Mouse (Mus musculus): ENCODE results near the gene Ces1e. TPM values are rescaled to one million over a fixed set of nuclear protein-coding genes. Genes with fewer than 3 reads are reported as not detected.

Gene Ces1e
- polyA plus RNA-seq, 1 experiment: not detected

- TF ChIP-seq EP300 (IDR thresholded peaks at IDR 0.05; ENCODE audit: insufficient read depth, low read depth, low read length): no peak
- TF ChIP-seq CTCF (IDR thresholded peaks at IDR 0.05; ENCODE audit: low read depth, low read length): no peak
- no peak for TF ChIP-seq POLR2A (IDR thresholded peaks at IDR 0.05; ENCODE audit: insufficient read depth, low read length)
- Histone ChIP-seq H3K4me1 (ENCODE audit: control insufficient read depth, insufficient read depth, low read length) (no peaks in the 10 kb centered on the region), H3K4me3 (ENCODE audit: low read depth, low read length) (no peak overlapping the region), H3K9me3 (replicated peaks; ENCODE audit: control insufficient read depth, insufficient read depth, low read length, poor library complexity, severe bottlenecking) (no peaks in the 10 kb centered on the region), H3K27ac (ENCODE audit: insufficient read depth, low read length) (no peak overlapping the region), H3K27me3 (ENCODE audit: control insufficient read depth, insufficient read depth, low read length, poor library complexity, severe bottlenecking) (no peaks in the 10 kb centered on the region), H3K9ac (ENCODE audit: low read depth, poor library complexity, severe bottlenecking) (no peak overlapping the region), H3K36me3 (ENCODE audit: control insufficient read depth, insufficient read depth, low read length, poor library complexity, severe bottlenecking) (no peaks in the 10 kb centered on the region)
Measured at GRCm38 (mm10) chr8:93171846-93172590, 57.4 kb downstream of the Ces1e start.

- no peaks in the 10 kb centered on the region for H3K4me1 ChIP-seq (ENCODE audit: control insufficient read depth, insufficient read depth, low read length)
- no peak overlapping the region for H3K4me3 ChIP-seq (ENCODE audit: low read depth, low read length)
- H3K9me3 ChIP-seq (replicated peaks; ENCODE audit: control insufficient read depth, insufficient read depth, low read length, poor library complexity, severe bottlenecking): no peaks in the 10 kb centered on the region
- TF ChIP-seq CTCF (IDR thresholded peaks at IDR 0.05; ENCODE audit: low read depth, low read length) (no peak), POLR2A (IDR thresholded peaks at IDR 0.05; ENCODE audit: insufficient read depth, low read length) (no peak), EP300 (IDR thresholded peaks at IDR 0.05; ENCODE audit: insufficient read depth, low read depth, low read length) (no peak)
- no peaks in the 10 kb centered on the region for H3K27me3 ChIP-seq (ENCODE audit: control insufficient read depth, insufficient read depth, low read length, poor library complexity, severe bottlenecking)
- H3K36me3 ChIP-seq (ENCODE audit: control insufficient read depth, insufficient read depth, low read length, poor library complexity, severe bottlenecking): no peaks in the 10 kb centered on the region
- no peak overlapping the region for H3K9ac ChIP-seq (ENCODE audit: low read depth, poor library complexity, severe bottlenecking)
- H3K27ac ChIP-seq (ENCODE audit: insufficient read depth, low read length): no peak overlapping the region
Measured at GRCm38 (mm10) chr8:93163363-93163762, 66.1 kb downstream of the Ces1e start.

GRCm38 (mm10) chr8:93151401-93151800 is 78.0 kb downstream of the Ces1e start:
- H3K27ac ChIP-seq (ENCODE audit: insufficient read depth, low read length): no peak overlapping the region
- no peaks in the 10 kb centered on the region for H3K27me3 ChIP-seq (ENCODE audit: control insufficient read depth, insufficient read depth, low read length, poor library complexity, severe bottlenecking)
- H3K9ac ChIP-seq (ENCODE audit: low read depth, poor library complexity, severe bottlenecking): no peak overlapping the region
- H3K9me3 ChIP-seq (replicated peaks; ENCODE audit: control insufficient read depth, insufficient read depth, low read length, poor library complexity, severe bottlenecking): no peaks in the 10 kb centered on the region
- H3K36me3 ChIP-seq (ENCODE audit: control insufficient read depth, insufficient read depth, low read length, poor library complexity, severe bottlenecking): no peaks in the 10 kb centered on the region
- no peaks in the 10 kb centered on the region for H3K4me1 ChIP-seq (ENCODE audit: control insufficient read depth, insufficient read depth, low read length)
- H3K4me3 ChIP-seq (ENCODE audit: low read depth, low read length): no peak overlapping the region
- TF ChIP-seq CTCF (IDR thresholded peaks at IDR 0.05; ENCODE audit: low read depth, low read length) (no peak), POLR2A (IDR thresholded peaks at IDR 0.05; ENCODE audit: insufficient read depth, low read length) (no peak), EP300 (IDR thresholded peaks at IDR 0.05; ENCODE audit: insufficient read depth, low read depth, low read length) (no peak)

Other genes with a start within 250 kb of the Ces1e start
- gene Ces1a, start 181.4 kb downstream of the Ces1e start, polyA plus RNA-seq (2011; ENCODE audit: insufficient read depth, insufficient read length, low read depth, missing spikeins): not detected in 2 replicates
- gene Ces1b, start 149.6 kb downstream of the Ces1e start, polyA plus RNA-seq (2011; ENCODE audit: insufficient read depth, insufficient read length, low read depth, missing spikeins): not detected in 2 replicates
- gene Ces1c, start 98.3 kb downstream of the Ces1e start, polyA plus RNA-seq (2011; ENCODE audit: insufficient read depth, insufficient read length, low read depth, missing spikeins): not detected in 2 replicates
- gene Ces1d, start 31.8 kb downstream of the Ces1e start, polyA plus RNA-seq (2011; ENCODE audit: insufficient read depth, insufficient read length, low read depth, missing spikeins): not detected in 2 replicates
- gene Ces1f, start 50.1 kb upstream of the Ces1e start, polyA plus RNA-seq (2011; ENCODE audit: insufficient read depth, insufficient read length, low read depth, missing spikeins): not detected in 2 replicates
- not detected in 2 replicates for gene Ces1g, start 107.7 kb upstream of the Ces1e start, polyA plus RNA-seq (2011; ENCODE audit: insufficient read depth, insufficient read length, low read depth, missing spikeins)
- gene Ces1h, start 150.1 kb upstream of the Ces1e start, polyA plus RNA-seq (2011; ENCODE audit: insufficient read depth, insufficient read length, low read depth, missing spikeins): not detected in 2 replicates